Mouse (Mus musculus): ENCODE data around the gene Clec4f.

Clec4f gene

GRCm38 (mm10) chr6:83656087-83656486 is at the start of gene Clec4f:
TSS of gene Clec4f (minus strand) at chr6:83656187.
- DNase-seq (ENCODE audit: low read depth, low spot score) = no peak

- DNase-seq (ENCODE audit: low read depth, low spot score) = no peak
Measured at GRCm38 (mm10) chr6:83704701-83705100, 48.7 kb upstream of the Clec4f start.

- DNase-seq (ENCODE audit: low read depth, low spot score) = no peak
Measured at GRCm38 (mm10) chr6:83704294-83704693, 48.3 kb upstream of the Clec4f start.

GRCm38 (mm10) chr6:83703722-83704078 is 47.7 kb upstream of the Clec4f start:
- DNase-seq (ENCODE audit: low read depth, low spot score) = no peak

- no peak for DNase-seq (ENCODE audit: low read depth, low spot score)
Measured at GRCm38 (mm10) chr6:83703000-83703721, 47.2 kb upstream of the Clec4f start.

GRCm38 (mm10) chr6:83702146-83702999 is 46.4 kb upstream of the Clec4f start:
- no peak for DNase-seq (ENCODE audit: low read depth, low spot score)

- DNase-seq (ENCODE audit: low read depth, low spot score) = no peak
Measured at GRCm38 (mm10) chr6:83701001-83701400, 45.0 kb upstream of the Clec4f start.

GRCm38 (mm10) chr6:83699971-83700370 is 44.0 kb upstream of the Clec4f start:
- DNase-seq (ENCODE audit: low read depth, low spot score) = no peak

GRCm38 (mm10) chr6:83697932-83698331 is 41.9 kb upstream of the Clec4f start:
- DNase-seq (ENCODE audit: low read depth, low spot score) = no peak

GRCm38 (mm10) chr6:83696684-83697083 is 40.7 kb upstream of the Clec4f start:
- DNase-seq (ENCODE audit: low read depth, low spot score) = no peak

GRCm38 (mm10) chr6:83695731-83696130 is 39.7 kb upstream of the Clec4f start:
- DNase-seq (ENCODE audit: low read depth, low spot score) = peak; percentile 32

- peak; percentile 89 for DNase-seq (ENCODE audit: low read depth, low spot score)
Measured at GRCm38 (mm10) chr6:83693835-83694234, 37.8 kb upstream of the Clec4f start.

- no peak for DNase-seq (ENCODE audit: low read depth, low spot score)
Measured at GRCm38 (mm10) chr6:83692962-83693361, 37.0 kb upstream of the Clec4f start.

GRCm38 (mm10) chr6:83690936-83691335 is 34.9 kb upstream of the Clec4f start:
- DNase-seq (ENCODE audit: low read depth, low spot score) = no peak

- DNase-seq (ENCODE audit: low read depth, low spot score) = peak; percentile 78
Measured at GRCm38 (mm10) chr6:83690277-83690676, 34.3 kb upstream of the Clec4f start.

- DNase-seq (ENCODE audit: low read depth, low spot score) = no peak
Measured at GRCm38 (mm10) chr6:83689374-83689773, 33.4 kb upstream of the Clec4f start.

- no peak for DNase-seq (ENCODE audit: low read depth, low spot score)
Measured at GRCm38 (mm10) chr6:83677757-83678156, 21.8 kb upstream of the Clec4f start, which contains the start of gene Cd207. TSS of gene Cd207 (minus strand) at chr6:83677857.

- peak; percentile 92 for DNase-seq (ENCODE audit: low read depth, low spot score)
Measured at GRCm38 (mm10) chr6:83673395-83673794, 17.4 kb upstream of the Clec4f start.

- DNase-seq (ENCODE audit: low read depth, low spot score) = no peak
Measured at GRCm38 (mm10) chr6:83665009-83665408, 9.0 kb upstream of the Clec4f start.

GRCm38 (mm10) chr6:83660821-83661220 is 4.8 kb upstream of the Clec4f start:
- DNase-seq (ENCODE audit: low read depth, low spot score) = no peak

- DNase-seq (ENCODE audit: low read depth, low spot score) = no peak
Measured at GRCm38 (mm10) chr6:83646715-83647114, 9.3 kb downstream of the Clec4f start.

- no peak for DNase-seq (ENCODE audit: low read depth, low spot score)
Measured at GRCm38 (mm10) chr6:83635329-83635728, 20.7 kb downstream of the Clec4f start.

GRCm38 (mm10) chr6:83634631-83635030 is 21.4 kb downstream of the Clec4f start:
- DNase-seq (ENCODE audit: low read depth, low spot score) = peak; percentile 55

All from 3T3-L1 (cell line).